Mouse (Mus musculus) gastrocnemius, postnatal 25 days (tissue): ENCODE data around the gene Prkar2b. TPM values are rescaled to one million over a fixed set of nuclear protein-coding genes. Genes with fewer than 3 reads are reported as not detected.
"Not testable (repeated sequence)": the region's sequence is repeated elsewhere in the genome, so short reads cannot be mapped to it uniquely, and the experiment has no call there.

ENCODE experiments used
- DNase-seq: peaks from one replicate; pipeline ENCODE4 v3.0.0; 2022
- total RNA-seq, 2 experiments: library from RNA; stranded (reverse); gene quantifications; 1 replicate in 1 of 2; 2 replicates in 1 of 2; pipeline ENCODE4 v1.2.3; 2021

The Prkar2b gene
- total RNA-seq, 2 experiments from 2014 or later: 1.00 to 12.7 TPM

GRCm38 (mm10) chr12:32059707-32060106 is 1.4 kb downstream of the Prkar2b start:
- no peak for DNase-seq

- no peak for DNase-seq
Measured at GRCm38 (mm10) chr12:32059135-32059534, 2.0 kb downstream of the Prkar2b start.

DNA sequence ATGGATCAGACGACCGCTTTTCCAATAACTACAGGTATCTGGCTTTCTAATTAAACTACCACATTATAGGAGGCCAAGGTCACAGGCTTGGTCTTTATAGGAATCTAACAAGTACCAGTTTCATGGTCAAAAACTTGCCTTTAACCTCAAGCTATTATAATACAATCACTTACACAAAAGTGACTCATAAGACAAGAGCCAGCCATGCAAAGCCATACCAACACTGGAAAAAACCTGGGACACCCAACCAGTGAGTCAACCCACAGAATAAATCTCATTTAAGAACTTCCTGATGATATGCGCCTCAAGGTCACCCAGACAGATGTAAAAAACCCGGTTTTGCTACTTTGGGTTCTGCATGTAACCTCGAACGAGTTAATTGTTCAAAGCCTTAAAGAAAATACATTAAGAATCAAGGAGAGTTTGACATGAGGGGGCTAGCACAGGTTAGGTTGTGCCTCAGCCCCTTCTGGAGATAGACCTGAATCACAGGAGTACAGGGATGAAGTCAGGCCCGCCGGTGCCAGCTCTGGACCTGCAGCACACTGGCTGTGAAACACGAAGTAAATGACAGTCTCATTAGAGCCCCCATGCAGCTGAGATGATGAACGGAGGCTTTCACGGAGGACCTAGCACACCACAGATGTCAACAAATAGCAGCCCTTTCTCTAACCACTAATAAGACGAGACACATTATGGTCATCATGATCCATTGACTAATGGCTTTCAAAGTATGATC is 3.5 kb downstream of the Prkar2b start:
- no peak for DNase-seq

DNA sequence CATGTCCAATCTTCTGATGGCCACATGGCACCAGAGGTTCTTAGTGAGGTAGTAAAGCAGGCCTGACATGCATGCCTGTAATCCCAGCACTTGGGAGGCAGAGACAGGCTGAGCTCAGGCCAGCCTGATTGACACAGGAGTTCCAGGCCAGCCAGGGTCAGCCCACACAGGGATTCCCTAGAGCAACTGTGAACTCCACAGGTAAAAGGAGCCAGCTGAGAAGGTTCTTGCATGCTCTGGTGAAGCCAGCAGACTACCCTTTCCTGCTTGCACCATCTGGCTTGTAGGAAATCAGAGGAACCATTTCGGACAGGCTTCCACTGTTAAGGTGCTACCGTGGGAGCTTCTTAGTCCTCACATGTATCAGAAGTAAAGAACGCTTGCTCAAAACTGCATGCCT is 5.3 kb downstream of the Prkar2b start:
- no peak for DNase-seq

GRCm38 (mm10) chr12:32054476-32055166 is 6.5 kb downstream of the Prkar2b start:
- DNase-seq: no peak

- no peak for DNase-seq
Measured at GRCm38 (mm10) chr12:32053637-32054366, 7.3 kb downstream of the Prkar2b start.

DNA sequence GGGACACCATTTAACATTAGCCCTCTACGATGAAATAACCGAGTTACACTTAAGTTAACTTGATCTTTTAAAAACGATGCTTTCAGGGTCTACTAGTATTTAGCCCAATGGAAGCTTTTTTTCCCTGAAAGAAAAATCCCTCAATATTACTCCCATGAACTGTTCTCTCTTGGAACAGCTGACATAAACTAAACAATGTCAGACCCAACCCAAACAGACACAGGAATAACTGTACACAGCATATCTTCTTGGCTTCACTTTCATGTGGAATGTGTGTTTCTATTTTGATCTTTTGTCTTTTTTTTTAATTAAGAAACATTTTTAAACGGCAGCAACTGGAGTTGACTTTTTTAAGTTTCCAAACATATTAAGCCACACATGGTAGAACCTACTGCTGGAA is 8.2 kb downstream of the Prkar2b start:
- DNase-seq: no peak

GRCm38 (mm10) chr12:32050165-32050564 is 10.9 kb downstream of the Prkar2b start:
- DNase-seq: no peak

DNA sequence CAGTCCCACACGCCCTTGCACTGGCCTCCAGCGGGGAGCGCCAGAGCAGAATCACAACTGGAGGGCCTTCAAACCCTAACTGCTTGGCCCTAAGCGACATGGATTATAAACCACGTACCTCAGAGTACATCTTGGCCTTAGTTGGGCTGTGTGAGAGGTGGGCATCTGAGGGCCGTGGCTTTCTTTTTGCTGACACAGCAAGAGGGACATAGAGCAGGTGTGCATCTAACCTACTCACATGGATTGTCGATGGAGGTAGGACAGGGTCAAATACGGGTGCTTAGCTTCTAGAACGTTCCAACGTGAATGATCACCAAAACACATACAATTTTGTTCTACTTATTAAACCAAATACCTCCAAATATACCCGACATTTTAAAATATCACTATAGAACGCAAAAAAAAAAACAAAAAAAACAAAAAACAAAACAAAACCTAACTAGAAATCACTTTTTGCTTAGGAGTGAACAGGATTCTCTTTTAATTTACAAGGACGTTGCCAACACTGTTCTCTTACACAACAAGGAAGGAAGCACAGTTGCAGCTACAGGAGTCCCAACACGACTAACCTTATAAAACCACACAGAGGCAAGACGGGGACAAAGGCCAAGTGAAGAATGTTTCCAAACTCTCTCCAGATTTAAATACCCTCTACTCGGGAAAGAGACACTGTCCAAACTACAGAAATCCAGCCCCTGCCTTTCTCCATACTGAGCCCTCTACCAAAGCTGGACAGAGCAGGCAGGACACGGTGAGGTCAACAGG is 15.3 kb downstream of the Prkar2b start:
- DNase-seq: no peak

- no peak for DNase-seq
Measured at GRCm38 (mm10) chr12:32044487-32045134, 16.5 kb downstream of the Prkar2b start.

- no peak for DNase-seq
Measured at GRCm38 (mm10) chr12:32033536-32033935, 27.6 kb downstream of the Prkar2b start.

GRCm38 (mm10) chr12:32032917-32033316 is 28.2 kb downstream of the Prkar2b start:
- no peak for DNase-seq

- DNase-seq: no peak
Measured at GRCm38 (mm10) chr12:32018376-32018750, 42.7 kb downstream of the Prkar2b start.

DNA sequence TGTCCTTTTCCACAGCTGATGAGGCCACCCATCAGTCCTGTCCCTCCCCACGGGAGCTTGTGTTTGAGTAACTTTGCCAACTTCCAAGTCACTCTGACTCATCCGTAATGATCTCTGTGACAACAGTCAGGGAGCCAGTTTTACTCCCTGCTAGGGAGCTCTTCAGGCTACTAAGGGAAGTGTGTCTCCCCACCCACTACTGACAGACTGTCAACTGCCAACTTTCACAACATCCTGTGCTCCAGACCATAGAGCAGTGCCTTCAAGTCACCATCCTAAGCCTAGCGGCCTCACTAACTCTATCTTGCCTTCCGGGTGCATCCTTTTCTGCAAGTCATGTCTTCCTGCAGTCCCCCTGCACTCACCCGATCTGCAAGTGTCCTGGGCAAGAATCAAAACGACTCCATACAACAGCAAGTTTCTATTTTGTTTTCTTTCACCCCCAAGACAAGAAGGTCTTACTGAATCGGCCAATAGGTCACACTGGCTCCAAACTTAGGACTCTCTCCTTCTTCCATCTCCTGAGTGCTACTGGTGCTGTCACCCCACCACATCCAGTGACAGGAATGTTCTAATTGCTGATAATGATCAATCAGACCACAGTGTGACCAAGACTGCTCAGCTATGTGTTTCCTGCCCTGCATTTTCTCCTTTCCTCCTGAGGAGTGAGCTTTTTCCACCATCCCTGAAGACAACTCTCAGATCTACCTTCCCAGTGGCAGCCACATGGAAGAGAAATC is 43.3 kb downstream of the Prkar2b start:
- peak; percentile 15 for DNase-seq

DNA sequence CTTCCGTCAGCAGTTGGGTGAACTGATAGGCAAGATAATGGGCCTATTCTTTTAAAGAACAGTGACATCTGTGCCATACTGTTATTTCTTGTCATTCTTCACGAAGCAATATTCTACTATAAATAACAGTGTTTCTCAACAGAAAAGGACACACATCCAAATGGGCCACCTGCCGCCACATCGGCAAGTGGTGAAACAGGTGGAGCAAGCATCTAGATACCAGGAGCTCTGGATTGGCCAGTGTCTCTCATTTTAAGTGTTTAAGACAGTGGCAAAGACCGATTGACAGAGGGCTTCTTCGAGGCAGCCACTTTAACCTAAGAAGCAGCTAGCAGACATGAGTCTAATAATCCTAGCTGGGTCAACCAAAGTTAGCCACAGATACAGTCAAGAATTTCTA is 44.6 kb downstream of the Prkar2b start:
- no peak for DNase-seq

DNA sequence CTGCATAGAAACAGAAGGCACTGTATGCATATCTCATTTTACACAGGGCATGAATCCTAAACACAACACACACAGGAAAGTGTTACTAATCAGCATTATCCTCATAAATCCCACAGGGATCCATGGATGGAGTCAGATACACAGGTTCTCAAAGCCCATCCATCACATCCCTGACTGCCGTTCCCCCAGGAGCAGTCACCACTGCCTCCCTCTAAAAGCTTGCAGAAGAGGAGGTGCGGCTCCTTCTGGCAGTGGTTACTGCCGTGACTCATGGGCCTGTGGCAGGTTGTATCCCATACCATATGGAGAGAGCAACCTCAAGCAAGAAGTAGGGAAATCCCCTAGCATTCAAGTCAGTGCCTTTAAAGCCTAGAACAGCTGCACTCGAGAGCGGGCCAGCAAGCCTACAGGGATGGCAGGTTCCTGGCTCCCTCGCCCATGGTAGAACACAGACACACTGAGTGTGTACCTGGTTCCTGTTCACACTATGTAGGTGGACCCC is 45.8 kb downstream of the Prkar2b start:
- DNase-seq: no peak

DNA sequence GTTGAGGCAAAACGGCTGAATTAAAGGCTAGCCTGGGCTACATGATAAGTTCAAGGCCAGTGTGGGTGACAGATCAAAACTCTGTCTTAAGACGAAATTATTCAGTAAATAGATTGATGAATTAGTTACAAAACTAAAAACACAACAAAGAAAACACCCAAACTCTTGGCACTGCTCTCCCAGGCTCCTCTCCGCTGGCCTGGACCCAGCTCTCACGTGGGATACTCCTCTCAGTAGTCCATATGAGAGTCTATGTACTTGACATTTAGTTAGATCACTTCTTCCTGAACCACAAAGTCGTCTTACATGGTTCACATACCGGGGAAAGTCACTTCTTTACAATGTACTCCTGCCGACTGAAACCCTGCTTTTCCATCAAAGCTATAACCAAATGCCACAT is 46.3 kb downstream of the Prkar2b start:
- DNase-seq: no peak

- no peak for DNase-seq
Measured at GRCm38 (mm10) chr12:32012169-32012568, 48.9 kb downstream of the Prkar2b start.

GRCm38 (mm10) chr12:32011128-32011527 is 50.0 kb downstream of the Prkar2b start:
- DNase-seq: no peak

DNA sequence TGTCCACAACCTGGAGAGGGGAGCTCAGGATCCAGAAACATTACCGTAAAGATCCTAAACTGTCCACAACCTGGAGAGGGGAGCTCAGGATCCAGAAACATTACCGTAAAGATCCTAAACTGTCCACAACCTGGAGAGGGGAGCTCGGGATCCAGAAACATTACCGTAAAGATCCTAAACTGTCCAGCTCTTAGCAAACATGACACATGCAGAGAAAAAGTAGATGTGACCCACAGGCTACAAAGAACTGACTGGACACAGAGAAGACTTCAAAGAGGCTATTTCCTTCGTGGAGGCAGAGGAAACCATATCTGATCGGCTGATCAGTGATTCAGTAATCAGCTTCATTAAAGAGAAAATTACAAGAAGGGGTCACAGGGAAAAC is 51.1 kb downstream of the Prkar2b start:
- DNase-seq: not testable (repeated sequence)
